Mouse (Mus musculus): ENCODE data around the gene Dnajc14.

GRCm38 (mm10) chr10:128794391-128794790, 9.5 kb upstream of the Dnajc14 start:
- TF ChIP-seq POLR2A (IDR thresholded peaks at IDR 0.05; ENCODE audit: borderline replicate concordance, insufficient read depth, low read length) (no peak), CTCF (IDR thresholded peaks at IDR 0.05; ENCODE audit: borderline replicate concordance, insufficient read depth, low read depth, low read length) (no peak)

Measured in cerebellum, adult 2 months (tissue).